Mouse (Mus musculus): ENCODE measurements at regions not wholly inside any gene's neighbourhood (a gene's known extent, or its start where the extent isn't known, plus 50 kb on each side); places are given as distances from the start of the nearest gene placed in this dataset.

- no peak overlapping the region for H3K4me3 ChIP-seq (ENCODE audit: low read depth, low read length)
- no peak overlapping the region for H3K4me2 ChIP-seq (ENCODE audit: low read depth, low read length)
- H3K27me3 ChIP-seq (ENCODE audit: control insufficient read depth, insufficient read depth, low read length), result no peaks in the 10 kb centered on the region
- H3K9ac ChIP-seq (replicated peaks; ENCODE audit: low read depth, low read length), result no peak overlapping the region
- 93% methylated on average over 6 of the region's 6 CpGs for WGBS
- H3K4me1 ChIP-seq (ENCODE audit: control insufficient read depth, insufficient read depth, low read length), result no peaks in the 10 kb centered on the region
- H3K9me3 ChIP-seq (ENCODE audit: control insufficient read depth, low read length), result no peaks in the 10 kb centered on the region
- no peak overlapping the region for H3K27ac ChIP-seq (ENCODE audit: low read depth, low read length)
- no peak for ATAC-seq (ENCODE audit: low read depth)
- no peaks in the 10 kb centered on the region for H3K36me3 ChIP-seq (ENCODE audit: control insufficient read depth, insufficient read depth, low read length)
Observed at GRCm38 (mm10) chr10:42096924-42097323, 78.7 kb upstream of the Armc2 start.

GRCm38 (mm10) chr10:42095986-42096385, 77.7 kb upstream of the Armc2 start:
- H3K9ac ChIP-seq (replicated peaks; ENCODE audit: low read depth, low read length), result no peak overlapping the region
- H3K27me3 ChIP-seq (ENCODE audit: control insufficient read depth, insufficient read depth, low read length), result no peaks in the 10 kb centered on the region
- WGBS, result 96% methylated on average over 10 of the region's 10 CpGs
- H3K9me3 ChIP-seq (ENCODE audit: control insufficient read depth, low read length), result no peaks in the 10 kb centered on the region
- no peak for ATAC-seq (ENCODE audit: low read depth)
- H3K4me2 ChIP-seq (ENCODE audit: low read depth, low read length), result no peak overlapping the region
- no peaks in the 10 kb centered on the region for H3K4me1 ChIP-seq (ENCODE audit: control insufficient read depth, insufficient read depth, low read length)
- no peaks in the 10 kb centered on the region for H3K36me3 ChIP-seq (ENCODE audit: control insufficient read depth, insufficient read depth, low read length)
- no peak overlapping the region for H3K4me3 ChIP-seq (ENCODE audit: low read depth, low read length)
- no peak overlapping the region for H3K27ac ChIP-seq (ENCODE audit: low read depth, low read length)

- H3K27me3 ChIP-seq (ENCODE audit: control insufficient read depth, insufficient read depth, low read length), result no peaks in the 10 kb centered on the region
- no peak overlapping the region for H3K27ac ChIP-seq (ENCODE audit: low read depth, low read length)
- ATAC-seq (ENCODE audit: low read depth), result no peak
- no peak overlapping the region for H3K4me2 ChIP-seq (ENCODE audit: low read depth, low read length)
- H3K9ac ChIP-seq (replicated peaks; ENCODE audit: low read depth, low read length), result no peak overlapping the region
- no peaks in the 10 kb centered on the region for H3K36me3 ChIP-seq (ENCODE audit: control insufficient read depth, insufficient read depth, low read length)
- 86% methylated on average over 24 of the region's 24 CpGs for WGBS
- no peaks in the 10 kb centered on the region for H3K9me3 ChIP-seq (ENCODE audit: control insufficient read depth, low read length)
- no peaks in the 10 kb centered on the region for H3K4me1 ChIP-seq (ENCODE audit: control insufficient read depth, insufficient read depth, low read length)
- H3K4me3 ChIP-seq (ENCODE audit: low read depth, low read length), result no peak overlapping the region
Observed at GRCm38 (mm10) chr10:42094274-42095000, 76.2 kb upstream of the Armc2 start.

GRCm38 (mm10) chr10:42093176-42093759, 75.0 kb upstream of the Armc2 start:
- Histone ChIP-seq H3K4me1 (ENCODE audit: control insufficient read depth, insufficient read depth, low read length) (no peaks in the 10 kb centered on the region), H3K4me3 (ENCODE audit: low read depth, low read length) (no peak overlapping the region), H3K4me2 (ENCODE audit: low read depth, low read length) (no peak overlapping the region), H3K9me3 (ENCODE audit: control insufficient read depth, low read length) (no peaks in the 10 kb centered on the region), H3K36me3 (ENCODE audit: control insufficient read depth, insufficient read depth, low read length) (no peaks in the 10 kb centered on the region), H3K27me3 (ENCODE audit: control insufficient read depth, insufficient read depth, low read length) (no peaks in the 10 kb centered on the region), H3K9ac (replicated peaks; ENCODE audit: low read depth, low read length) (no peak overlapping the region), H3K27ac (ENCODE audit: low read depth, low read length) (no peak overlapping the region)
- 91% methylated on average over 8 of the region's 8 CpGs for WGBS
- ATAC-seq (ENCODE audit: low read depth), result no peak

GRCm38 (mm10) chr10:42092500-42092899, 74.3 kb upstream of the Armc2 start:
- Histone ChIP-seq H3K9ac (replicated peaks; ENCODE audit: low read depth, low read length) (no peak overlapping the region), H3K36me3 (ENCODE audit: control insufficient read depth, insufficient read depth, low read length) (no peaks in the 10 kb centered on the region), H3K9me3 (ENCODE audit: control insufficient read depth, low read length) (no peaks in the 10 kb centered on the region), H3K27me3 (ENCODE audit: control insufficient read depth, insufficient read depth, low read length) (no peaks in the 10 kb centered on the region), H3K27ac (ENCODE audit: low read depth, low read length) (no peak overlapping the region), H3K4me3 (ENCODE audit: low read depth, low read length) (no peak overlapping the region), H3K4me2 (ENCODE audit: low read depth, low read length) (no peak overlapping the region), H3K4me1 (ENCODE audit: control insufficient read depth, insufficient read depth, low read length) (no peaks in the 10 kb centered on the region)
- peak; percentile 55; the same call in 1 of the 2 replicates for ATAC-seq (ENCODE audit: low read depth)
- 37% methylated on average over 6 of the region's 6 CpGs for WGBS

- H3K27ac ChIP-seq (ENCODE audit: low read depth, low read length), result no peak overlapping the region
- WGBS, result 74% methylated on average over 11 of the region's 11 CpGs
Observed at GRCm38 (mm10) chr10:42091546-42092168, 73.4 kb upstream of the Armc2 start.

GRCm38 (mm10) chr10:42090806-42091205, 72.6 kb upstream of the Armc2 start:
- no peak overlapping the region for H3K4me2 ChIP-seq (ENCODE audit: low read depth, low read length)
- no peak overlapping the region for H3K4me3 ChIP-seq (ENCODE audit: low read depth, low read length)
- no peaks in the 10 kb centered on the region for H3K36me3 ChIP-seq (ENCODE audit: control insufficient read depth, insufficient read depth, low read length)
- ATAC-seq (ENCODE audit: low read depth), result no peak
- no peaks in the 10 kb centered on the region for H3K27me3 ChIP-seq (ENCODE audit: control insufficient read depth, insufficient read depth, low read length)
- H3K4me1 ChIP-seq (ENCODE audit: control insufficient read depth, insufficient read depth, low read length), result no peaks in the 10 kb centered on the region
- 93% methylated on average over 7 of the region's 7 CpGs for WGBS
- H3K27ac ChIP-seq (ENCODE audit: low read depth, low read length), result no peak overlapping the region
- H3K9me3 ChIP-seq (ENCODE audit: control insufficient read depth, low read length), result no peaks in the 10 kb centered on the region
- no peak overlapping the region for H3K9ac ChIP-seq (replicated peaks; ENCODE audit: low read depth, low read length)

More at GRCm38 (mm10) chr10:42091546-42092168, 73.4 kb upstream of the Armc2 start:
- Histone ChIP-seq H3K4me2 (ENCODE audit: low read depth, low read length) (no peak overlapping the region), H3K9ac (replicated peaks; ENCODE audit: low read depth, low read length) (no peak overlapping the region), H3K4me1 (ENCODE audit: control insufficient read depth, insufficient read depth, low read length) (no peaks in the 10 kb centered on the region), H3K36me3 (ENCODE audit: control insufficient read depth, insufficient read depth, low read length) (no peaks in the 10 kb centered on the region), H3K4me3 (ENCODE audit: low read depth, low read length) (no peak overlapping the region), H3K9me3 (ENCODE audit: control insufficient read depth, low read length) (no peaks in the 10 kb centered on the region), H3K27me3 (ENCODE audit: control insufficient read depth, insufficient read depth, low read length) (no peaks in the 10 kb centered on the region)
- no peak for ATAC-seq (ENCODE audit: low read depth)

- no peaks in the 10 kb centered on the region for H3K4me1 ChIP-seq (ENCODE audit: control insufficient read depth, insufficient read depth, low read length)
- no peak overlapping the region for H3K4me2 ChIP-seq (ENCODE audit: low read depth, low read length)
- no peaks in the 10 kb centered on the region for H3K9me3 ChIP-seq (ENCODE audit: control insufficient read depth, low read length)
- H3K9ac ChIP-seq (replicated peaks; ENCODE audit: low read depth, low read length), result no peak overlapping the region
- no peaks in the 10 kb centered on the region for H3K36me3 ChIP-seq (ENCODE audit: control insufficient read depth, insufficient read depth, low read length)
- WGBS, result 14% methylated on average over 3 of the region's 3 CpGs
- no peak for ATAC-seq (ENCODE audit: low read depth)
- H3K27me3 ChIP-seq (ENCODE audit: control insufficient read depth, insufficient read depth, low read length), result no peaks in the 10 kb centered on the region
- H3K27ac ChIP-seq (ENCODE audit: low read depth, low read length), result no peak overlapping the region
- H3K4me3 ChIP-seq (ENCODE audit: low read depth, low read length), result no peak overlapping the region
Observed at GRCm38 (mm10) chr10:42090147-42090546, 71.9 kb upstream of the Armc2 start.

- no peaks in the 10 kb centered on the region for H3K36me3 ChIP-seq (ENCODE audit: control insufficient read depth, insufficient read depth, low read length)
- H3K27ac ChIP-seq (ENCODE audit: low read depth, low read length), result no peak overlapping the region
- no peaks in the 10 kb centered on the region for H3K9me3 ChIP-seq (ENCODE audit: control insufficient read depth, low read length)
- H3K4me3 ChIP-seq (ENCODE audit: low read depth, low read length), result no peak overlapping the region
- no peak overlapping the region for H3K4me2 ChIP-seq (ENCODE audit: low read depth, low read length)
- ATAC-seq (ENCODE audit: low read depth), result peak; percentile 50; the same call in 1 of the 2 replicates
- no peaks in the 10 kb centered on the region for H3K4me1 ChIP-seq (ENCODE audit: control insufficient read depth, insufficient read depth, low read length)
- H3K9ac ChIP-seq (replicated peaks; ENCODE audit: low read depth, low read length), result no peak overlapping the region
- no peaks in the 10 kb centered on the region for H3K27me3 ChIP-seq (ENCODE audit: control insufficient read depth, insufficient read depth, low read length)
- WGBS, result 29% methylated on average over 5 of the region's 5 CpGs
Observed at GRCm38 (mm10) chr10:42089686-42090085, 71.4 kb upstream of the Armc2 start.
